Mouse (Mus musculus): Measurements from ENCODE around the gene Scnn1a.
"Not testable (repeated sequence)": the region's sequence is repeated elsewhere in the genome, so short reads cannot be mapped to it uniquely, and the experiment has no call there.

Scnn1a gene

GRCm38 (mm10) chr6:125320323-125320722 lies at the start of gene Scnn1a:
TSS of gene Scnn1a (plus strand) at chr6:125320659.
- DNase-seq: peak; percentile 62

GRCm38 (mm10) chr6:125271455-125272227 lies 48.8 kb upstream of the Scnn1a start:
- DNase-seq: peak; percentile 96

- DNase-seq: no peak
Measured at GRCm38 (mm10) chr6:125272228-125272785, 48.2 kb upstream of the Scnn1a start.

GRCm38 (mm10) chr6:125274841-125275563 lies 45.5 kb upstream of the Scnn1a start:
- DNase-seq: peak; percentile 73

GRCm38 (mm10) chr6:125279729-125280128 lies 40.7 kb upstream of the Scnn1a start:
- no peak for DNase-seq

GRCm38 (mm10) chr6:125282721-125283120 lies 37.7 kb upstream of the Scnn1a start:
- DNase-seq: not testable (repeated sequence)

GRCm38 (mm10) chr6:125284250-125284649 lies 36.2 kb upstream of the Scnn1a start:
- DNase-seq: no peak

GRCm38 (mm10) chr6:125284751-125285150 lies 35.7 kb upstream of the Scnn1a start:
- no peak for DNase-seq

GRCm38 (mm10) chr6:125285890-125286289 lies 34.6 kb upstream of the Scnn1a start, which contains the start of gene Tuba3a:
TSS of gene Tuba3a (minus strand) at chr6:125286042.
- DNase-seq: no peak

- no peak for DNase-seq
Measured at GRCm38 (mm10) chr6:125286944-125287343, 33.5 kb upstream of the Scnn1a start.

- DNase-seq: no peak
Measured at GRCm38 (mm10) chr6:125288730-125289129, 31.7 kb upstream of the Scnn1a start.

- no peak for DNase-seq
Measured at GRCm38 (mm10) chr6:125291329-125291728, 29.1 kb upstream of the Scnn1a start.

- DNase-seq: no peak
Measured at GRCm38 (mm10) chr6:125292256-125292655, 28.2 kb upstream of the Scnn1a start.

- DNase-seq: no peak
Measured at GRCm38 (mm10) chr6:125294049-125294448, 26.4 kb upstream of the Scnn1a start.

GRCm38 (mm10) chr6:125297149-125297820 lies 23.2 kb upstream of the Scnn1a start:
- DNase-seq: no peak

- no peak for DNase-seq
Measured at GRCm38 (mm10) chr6:125300982-125301381, 19.5 kb upstream of the Scnn1a start.

- DNase-seq: peak; percentile 51
Measured at GRCm38 (mm10) chr6:125302231-125302982, 18.1 kb upstream of the Scnn1a start.

GRCm38 (mm10) chr6:125303242-125303641 lies 17.2 kb upstream of the Scnn1a start:
- no peak for DNase-seq

GRCm38 (mm10) chr6:125304408-125304807 lies 16.1 kb upstream of the Scnn1a start:
- DNase-seq: not testable (repeated sequence)

- no peak for DNase-seq
Measured at GRCm38 (mm10) chr6:125305465-125305864, 15.0 kb upstream of the Scnn1a start.

GRCm38 (mm10) chr6:125307091-125307490 lies 13.4 kb upstream of the Scnn1a start:
- no peak for DNase-seq

GRCm38 (mm10) chr6:125308921-125309320 lies 11.5 kb upstream of the Scnn1a start:
- DNase-seq: no peak

All from lung, postnatal 14 days (tissue).